Mouse (Mus musculus) heart, embryonic 14.5 days (tissue): ENCODE results near the gene Rab4a. TPM values are rescaled to one million over a fixed set of nuclear protein-coding genes. Genes with fewer than 3 reads are reported as not detected.

Source experiments
- ATAC-seq: fragments of 200-750 bp; cut with Nextera tagmentation; 2 replicates; pipeline ENCODE4 v1.8.0; 2017; ENCODE audit warnings: low read depth, moderate TSS enrichment; ENCODE audit not compliant: insufficient number of reproducible peaks, insufficient read depth, low FRiP score
- H3K27ac ChIP-seq, 2 experiments: fragments of 200-500 bp in 1 of 2; fragments of 300-500 bp in 1 of 2; sonication (generic) in 1 of 2; replicated peaks in 1 of 2; 2 replicates each; pipeline ENCODE4 v1.5.1; 2012 to 2014; ENCODE audit warnings: low read depth in 2 of 2, low read length in 2 of 2, control low read depth in 1 of 2, mild to moderate bottlenecking in 1 of 2, mixed read lengths in 1 of 2; ENCODE audit not compliant: control insufficient read depth in 1 of 2, insufficient read depth in 1 of 2
- H3K27me3 ChIP-seq: fragments of 300-500 bp; sonication (generic); 2 replicates; pipeline ENCODE4 v1.6.1; 2014; ENCODE audit warnings: mild to moderate bottlenecking, low read length, control low read depth; ENCODE audit not compliant: control insufficient read depth, insufficient read depth
- H3K36me3 ChIP-seq: fragments of 300-500 bp; sonication (generic); 2 replicates; pipeline ENCODE4 v1.6.1; 2014; ENCODE audit warnings: mild to moderate bottlenecking, control low read depth, low read length, mixed read lengths; ENCODE audit not compliant: control insufficient read depth, insufficient read depth
- H3K4me1 ChIP-seq, 2 experiments: fragments of 200-500 bp in 1 of 2; fragments of 300-500 bp in 1 of 2; sonication (generic) in 1 of 2; 2 replicates each; pipeline ENCODE4 v1.6.1; 2012 to 2014; ENCODE audit warnings: low read length in 2 of 2, control low read depth in 1 of 2, mixed read lengths in 1 of 2; ENCODE audit not compliant: control insufficient read depth in 2 of 2, insufficient read depth in 2 of 2
- H3K4me2 ChIP-seq: fragments of 300-500 bp; sonication (generic); 2 replicates; pipeline ENCODE4 v1.6.1; 2014; ENCODE audit warnings: mild to moderate bottlenecking, low read length
- H3K4me3 ChIP-seq, 2 experiments: fragments of 200-500 bp in 1 of 2; fragments of 300-500 bp in 1 of 2; sonication (generic) in 1 of 2; 2 replicates each; pipeline ENCODE4 v1.5.1; 2012 to 2014; ENCODE audit warnings: low read length in 2 of 2, mild to moderate bottlenecking in 2 of 2, control low read depth in 1 of 2, low read depth in 1 of 2, moderate library complexity in 1 of 2; ENCODE audit not compliant: control insufficient read depth in 1 of 2, insufficient read depth in 1 of 2
- H3K9ac ChIP-seq: fragments of 300-500 bp; sonication (generic); 2 replicates; pipeline ENCODE4 v1.6.1; 2014; ENCODE audit warnings: mild to moderate bottlenecking, low read length
- H3K9me3 ChIP-seq: fragments of 300-500 bp; sonication (generic); 2 replicates; pipeline ENCODE4 v1.6.1; 2016; ENCODE audit warnings: low read length, control low read depth; ENCODE audit not compliant: control insufficient read depth
- WGBS: fragments of 180-500 bp; shearing (Covaris S2); extraction: QIAGEN DNeasy Blood & Tissue Kit; methylation state at CpG from one replicate; pipeline ENCODE4 v1.1.7; 2014; 5-methylcytosine and 5-hydroxymethylcytosine counted together
- polyA plus RNA-seq: library from polyadenylated mRNA; unstranded; fragments of >200 nt; fragmentation: Nextera tagmentation; extraction: Ambion mirVana; gene quantifications from 2 replicates; pipeline ENCODE4 v1.2.1, GENCODE M21; 2014

Rab4a gene
- polyA plus RNA-seq, 1 experiment from 2014 or later: 34.7 TPM

DNA sequence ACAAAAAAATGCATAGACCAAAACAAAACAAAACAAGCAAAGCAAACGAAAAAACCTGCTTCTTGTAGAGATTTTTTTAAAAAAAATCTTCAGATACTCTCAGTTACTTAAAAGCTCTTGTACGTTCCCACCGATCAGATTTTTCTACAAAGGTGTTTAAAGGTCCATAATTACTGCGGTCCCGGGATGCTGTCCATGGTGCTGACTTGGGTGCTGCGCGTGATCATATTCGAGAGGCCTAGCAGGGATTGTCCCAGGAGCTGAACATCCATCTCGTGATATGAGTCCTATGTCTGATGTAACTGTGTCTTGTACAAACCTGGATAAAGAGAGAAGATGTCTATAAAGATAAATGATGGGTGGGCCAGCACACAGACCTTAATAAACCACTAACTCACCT lies 32.7 kb downstream of the Rab4a start:
- Histone ChIP-seq H3K4me1 (no peaks in the 10 kb centered on the region), H3K9ac (no peak overlapping the region), H3K27me3 (no peaks in the 10 kb centered on the region), H3K9me3 (no peaks in the 10 kb centered on the region), H3K4me2 (no peak overlapping the region), H3K27ac (no peak overlapping the region), H3K36me3 (peaks cover 31% of the 10 kb centered on the region), H3K4me3 (no peak overlapping the region)
- ATAC-seq: no peak
- 64% methylated on average over 9 of the region's 9 CpGs for WGBS

DNA sequence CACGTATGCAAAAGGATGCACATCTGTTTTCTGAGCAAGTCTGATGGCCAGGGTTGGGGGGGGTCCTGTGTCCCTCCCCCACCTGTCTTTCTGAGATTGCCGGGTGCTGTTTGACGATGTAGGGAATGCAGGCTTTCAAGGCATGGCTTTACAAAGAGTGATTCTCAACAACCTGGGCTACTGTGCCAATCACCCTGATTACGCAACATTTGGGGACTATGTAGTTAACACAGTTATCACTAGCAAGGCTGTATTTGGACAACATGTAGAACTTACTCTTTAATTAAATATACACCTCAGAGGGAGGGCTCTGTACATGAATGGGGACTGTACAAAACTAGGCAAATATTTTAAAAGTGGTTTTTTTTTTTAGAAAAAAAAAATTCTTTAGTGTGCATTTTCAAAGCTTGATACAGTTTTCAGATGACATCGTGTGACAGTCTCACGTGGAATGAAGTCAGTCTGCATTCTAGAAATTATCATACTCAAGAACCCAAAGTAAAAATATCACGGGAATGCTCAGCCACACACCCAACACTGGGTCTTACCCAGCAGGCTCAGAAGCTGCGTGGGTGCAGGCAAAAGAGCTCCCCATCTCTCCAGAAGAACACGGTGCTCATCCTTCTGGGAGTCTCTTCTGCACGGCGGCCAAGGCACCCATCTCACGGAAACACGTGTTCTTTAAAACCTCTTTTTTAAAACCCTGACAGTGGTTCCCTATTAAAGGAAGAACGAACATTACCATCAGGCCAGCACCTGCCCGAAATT lies 35.0 kb downstream of the Rab4a start:
- Histone ChIP-seq H3K4me2 (no peak overlapping the region), H3K36me3 (peaks cover 8% of the 10 kb centered on the region; the same call in 1 of the 2 replicates), H3K4me1 (no peaks in the 10 kb centered on the region), H3K27ac (no peak overlapping the region), H3K9me3 (no peaks in the 10 kb centered on the region), H3K4me3 (no peak overlapping the region), H3K9ac (no peak overlapping the region), H3K27me3 (no peaks in the 10 kb centered on the region)
- ATAC-seq: no peak
- WGBS: 86% methylated on average over 15 of the region's 15 CpGs

DNA sequence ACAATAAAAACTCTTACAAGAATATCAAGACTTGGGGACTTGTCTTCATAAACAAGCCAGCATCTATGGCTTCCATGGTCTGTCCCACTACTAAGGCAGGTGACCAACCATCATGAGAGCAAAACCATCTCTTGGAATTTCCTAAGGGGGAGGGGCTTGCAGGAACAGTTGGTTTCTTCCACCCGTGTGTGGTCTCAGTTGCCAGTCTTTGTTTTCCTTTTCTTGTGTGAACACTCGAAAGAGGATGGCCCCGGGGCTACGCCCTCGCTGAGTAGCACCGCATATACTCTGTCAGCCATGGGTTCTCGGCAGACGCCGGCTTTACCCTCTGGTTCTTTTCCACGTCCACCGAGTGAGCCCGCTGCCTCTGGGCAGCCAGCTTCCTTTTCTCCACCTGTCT lies 36.3 kb downstream of the Rab4a start:
- H3K27ac ChIP-seq: no peak overlapping the region
- H3K9ac ChIP-seq: no peak overlapping the region
- no peaks in the 10 kb centered on the region for H3K27me3 ChIP-seq
- no peak for ATAC-seq
- 88% methylated on average over 12 of the region's 12 CpGs for WGBS
- H3K4me3 ChIP-seq: no peak overlapping the region
- H3K4me1 ChIP-seq: no peaks in the 10 kb centered on the region
- H3K4me2 ChIP-seq: no peak overlapping the region
- H3K9me3 ChIP-seq: no peaks in the 10 kb centered on the region
- no peaks in the 10 kb centered on the region for H3K36me3 ChIP-seq

DNA sequence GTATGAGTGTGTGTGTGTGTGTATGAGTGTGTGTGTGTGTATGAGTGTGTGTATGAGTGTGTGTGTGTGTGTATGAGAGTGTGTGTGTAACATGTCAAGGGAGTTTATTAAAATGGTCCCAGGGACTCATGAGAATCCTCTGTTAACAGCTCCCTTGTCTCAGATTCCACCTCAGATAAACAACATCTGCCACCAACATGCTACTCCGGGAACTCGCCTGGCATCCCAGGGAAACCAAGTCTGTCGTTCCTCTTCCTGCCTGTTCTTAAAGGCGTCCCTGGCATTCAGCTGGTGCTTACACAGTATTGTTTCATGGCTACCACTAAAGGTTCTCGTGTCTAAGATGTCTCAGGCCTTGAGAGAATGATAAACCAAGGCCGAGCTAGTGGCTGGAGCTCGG lies 38.6 kb downstream of the Rab4a start:
- no peak overlapping the region for H3K4me2 ChIP-seq
- no peaks in the 10 kb centered on the region for H3K4me1 ChIP-seq
- 85% methylated on average over 7 of the region's 7 CpGs for WGBS
- no peaks in the 10 kb centered on the region for H3K9me3 ChIP-seq
- no peak overlapping the region for H3K27ac ChIP-seq
- H3K9ac ChIP-seq: no peak overlapping the region
- no peaks in the 10 kb centered on the region for H3K27me3 ChIP-seq
- ATAC-seq: no peak
- no peak overlapping the region for H3K4me3 ChIP-seq
- H3K36me3 ChIP-seq: no peaks in the 10 kb centered on the region

DNA sequence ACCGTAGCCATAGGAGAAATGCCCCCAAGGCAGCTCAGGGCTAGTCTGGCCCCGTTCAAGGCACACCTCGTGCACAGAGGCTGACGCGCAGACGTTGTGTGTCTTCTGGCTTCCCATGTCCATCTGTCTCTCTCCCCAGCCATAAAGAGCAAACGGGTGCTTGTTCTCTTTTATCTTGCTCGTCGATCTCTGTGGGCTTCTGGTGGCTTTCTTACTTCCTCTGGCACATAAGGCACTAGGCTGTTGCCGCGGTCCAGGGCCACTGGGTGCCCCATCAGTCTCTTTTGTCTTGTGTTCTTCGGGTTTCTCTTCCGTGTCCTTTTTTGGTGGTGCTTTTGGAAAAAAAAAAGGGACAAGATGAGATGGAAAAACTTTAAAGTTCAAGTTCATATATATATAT lies 39.3 kb downstream of the Rab4a start:
- Histone ChIP-seq H3K4me1 (no peaks in the 10 kb centered on the region), H3K4me2 (no peak overlapping the region), H3K9ac (no peak overlapping the region), H3K27me3 (no peaks in the 10 kb centered on the region), H3K4me3 (no peak overlapping the region), H3K36me3 (no peaks in the 10 kb centered on the region), H3K9me3 (no peaks in the 10 kb centered on the region), H3K27ac (no peak overlapping the region)
- WGBS: 87% methylated on average over 13 of the region's 13 CpGs
- ATAC-seq: no peak

DNA sequence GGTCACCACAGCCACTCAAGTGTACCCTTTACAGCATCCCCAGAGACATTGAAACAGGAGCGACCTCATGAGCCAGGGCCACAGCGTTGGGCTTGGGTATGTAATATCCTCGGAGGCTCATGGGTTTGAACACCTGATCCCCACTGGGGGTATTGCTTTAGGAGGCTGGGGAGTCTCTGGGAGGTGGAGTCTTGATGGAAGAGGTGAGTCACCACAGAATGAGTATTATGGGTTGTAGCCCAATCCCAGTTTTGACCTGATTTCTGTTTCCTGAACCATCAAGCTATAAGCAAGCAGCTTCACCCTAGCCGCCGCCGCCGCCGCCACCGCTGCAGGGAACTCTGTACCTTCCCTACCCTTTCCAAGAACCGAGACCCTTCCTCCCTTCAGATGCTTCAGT lies 40.2 kb downstream of the Rab4a start:
- 89% methylated on average over 10 of the region's 10 CpGs for WGBS
- Histone ChIP-seq H3K36me3 (no peaks in the 10 kb centered on the region), H3K4me3 (no peak overlapping the region), H3K4me1 (no peaks in the 10 kb centered on the region), H3K27me3 (no peaks in the 10 kb centered on the region), H3K27ac (no peak overlapping the region), H3K9me3 (no peaks in the 10 kb centered on the region), H3K9ac (no peak overlapping the region), H3K4me2 (no peak overlapping the region)
- ATAC-seq: no peak

DNA sequence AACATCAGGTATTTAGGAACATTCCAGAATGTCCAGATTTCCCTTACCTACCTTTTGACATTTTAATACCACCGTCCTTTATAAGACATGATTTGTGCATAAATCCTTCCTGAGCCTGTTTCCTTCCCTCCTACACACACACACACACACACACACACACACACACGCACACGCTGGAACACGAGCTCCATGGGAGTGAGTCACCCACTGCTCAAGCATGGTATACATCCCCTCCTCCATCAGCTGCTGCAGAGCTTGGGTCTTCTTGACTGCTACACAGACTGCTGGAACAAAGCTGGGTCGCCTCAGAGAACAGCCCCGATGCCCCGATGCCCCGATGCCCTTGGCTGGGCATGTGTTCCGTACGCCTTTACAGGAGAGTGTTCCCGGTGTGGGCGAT lies 40.7 kb downstream of the Rab4a start:
- Histone ChIP-seq H3K4me3 (no peak overlapping the region), H3K4me1 (no peaks in the 10 kb centered on the region), H3K4me2 (no peak overlapping the region), H3K27ac (no peak overlapping the region), H3K9me3 (no peaks in the 10 kb centered on the region), H3K36me3 (no peaks in the 10 kb centered on the region), H3K27me3 (no peaks in the 10 kb centered on the region), H3K9ac (no peak overlapping the region)
- 83% methylated on average over 12 of the region's 12 CpGs for WGBS
- ATAC-seq: no peak

DNA sequence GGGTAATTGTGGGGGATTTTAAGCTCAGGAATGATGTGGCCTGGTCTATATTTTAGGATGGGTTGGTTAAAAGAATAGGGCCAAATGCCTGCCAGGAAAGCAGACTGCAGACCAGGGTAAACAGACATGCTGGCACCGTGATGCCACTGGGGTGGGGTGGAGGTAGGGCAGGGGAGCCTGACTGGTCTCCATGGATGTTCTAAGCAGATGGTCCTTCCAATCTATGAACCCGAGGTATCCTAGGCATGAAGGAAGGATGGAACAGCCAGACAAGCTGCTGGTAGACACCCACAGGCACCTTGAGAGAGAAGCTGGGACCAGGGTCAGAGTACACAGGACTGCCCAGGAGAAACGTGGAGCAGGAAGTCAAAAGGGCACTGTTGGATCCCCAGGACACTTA lies 41.8 kb downstream of the Rab4a start:
- WGBS: 56% methylated on average over 3 of the region's 3 CpGs
- Histone ChIP-seq H3K27ac (no peak overlapping the region), H3K4me1 (no peaks in the 10 kb centered on the region), H3K9me3 (no peaks in the 10 kb centered on the region), H3K4me2 (no peak overlapping the region), H3K36me3 (no peaks in the 10 kb centered on the region), H3K27me3 (no peaks in the 10 kb centered on the region), H3K9ac (no peak overlapping the region), H3K4me3 (no peak overlapping the region)
- no peak for ATAC-seq
